Mouse (Mus musculus) heart, postnatal 36 days (tissue): ENCODE results near the gene Sema3a. TPM values are rescaled to one million over a fixed set of nuclear protein-coding genes. Genes with fewer than 3 reads are reported as not detected.

Source experiments
- DNase-seq, 2 experiments: peaks; one replicate each; pipeline ENCODE4 v3.0.0; 2021 to 2022
- intact Hi-C: fragments of 180-260 bp; cut with DNase I; formaldehyde crosslinking; loops from one replicate; pipeline ENCODE4 v1.15.1; 2025
- total RNA-seq, 2 experiments: library from RNA; stranded (reverse); gene quantifications; 2 replicates each; pipeline ENCODE4 v1.2.3; 2021

The Sema3a gene
- total RNA-seq: 1 to 10 TPM; 1.8 to 2.2 TPM

GRCm38 (mm10) chr5:13125241-13125692 is at the start of gene Sema3a:
TSS of gene Sema3a (plus strand) at chr5:13125414.
- DNase-seq: no peak
- intact Hi-C loops: loop anchor here (5.0 kb wide), 1 partner anchor 563 kb away; no protein-coding TSS in a partner anchor

- intact Hi-C loops: no loop called here
- no peak for DNase-seq
These were observed 40.3 kb upstream of the Sema3a start for GRCm38 (mm10) chr5:13084777-13085439.

- no peak for DNase-seq
- intact Hi-C loops: no loop called here
These were observed 34.8 kb upstream of the Sema3a start for GRCm38 (mm10) chr5:13090431-13090830.

- no peak for DNase-seq
- intact Hi-C loops: no loop called here
These were observed 15.7 kb upstream of the Sema3a start for GRCm38 (mm10) chr5:13109522-13109921.

- intact Hi-C loops: no loop called here
- no peak for DNase-seq
These were observed 8.0 kb upstream of the Sema3a start for GRCm38 (mm10) chr5:13117236-13117635.

GRCm38 (mm10) chr5:13125757-13126156 is 543 bp downstream of the Sema3a start:
- intact Hi-C loops: loop anchor here (5.0 kb wide), 1 partner anchor 563 kb away; no protein-coding TSS in a partner anchor

GRCm38 (mm10) chr5:13126196-13126595 is 982 bp downstream of the Sema3a start:
- DNase-seq: no peak
- intact Hi-C loops: loop anchor here (5.0 kb wide), 1 partner anchor 564 kb away; no protein-coding TSS in a partner anchor

More at GRCm38 (mm10) chr5:13125757-13126156, 543 bp downstream of the Sema3a start:
- no peak for DNase-seq

GRCm38 (mm10) chr5:13127121-13127520 is 1.9 kb downstream of the Sema3a start:
- intact Hi-C loops: loop anchor here (5.0 kb wide), 1 partner anchor 565 kb away; no protein-coding TSS in a partner anchor

GRCm38 (mm10) chr5:13144733-13145457 is 19.7 kb downstream of the Sema3a start:
- intact Hi-C loops: no loop called here
- no peak for DNase-seq

More at GRCm38 (mm10) chr5:13127121-13127520, 1.9 kb downstream of the Sema3a start:
- no peak for DNase-seq

GRCm38 (mm10) chr5:13149909-13150308 is 24.7 kb downstream of the Sema3a start:
- intact Hi-C loops: no loop called here
- DNase-seq: no peak

GRCm38 (mm10) chr5:13151002-13151401 is 25.8 kb downstream of the Sema3a start:
- DNase-seq: no peak
- intact Hi-C loops: no loop called here

GRCm38 (mm10) chr5:13157761-13158612 is 32.8 kb downstream of the Sema3a start:
- no peak for DNase-seq
- intact Hi-C loops: no loop called here

- intact Hi-C loops: no loop called here
These were observed 57.0 kb downstream of the Sema3a start for GRCm38 (mm10) chr5:13182186-13182585.

GRCm38 (mm10) chr5:13197886-13198285 is 72.7 kb downstream of the Sema3a start:
- no peak for DNase-seq
- intact Hi-C loops: no loop called here

More at GRCm38 (mm10) chr5:13182186-13182585, 57.0 kb downstream of the Sema3a start:
- no peak for DNase-seq

GRCm38 (mm10) chr5:13199709-13200108 is 74.5 kb downstream of the Sema3a start:
- DNase-seq: no peak
- intact Hi-C loops: no loop called here

GRCm38 (mm10) chr5:13255353-13255752 is 130.1 kb downstream of the Sema3a start:
- DNase-seq: no peak
- intact Hi-C loops: no loop called here

GRCm38 (mm10) chr5:13256321-13256720 is 131.1 kb downstream of the Sema3a start:
- DNase-seq: no peak
- intact Hi-C loops: no loop called here

GRCm38 (mm10) chr5:13263087-13263486 is 137.9 kb downstream of the Sema3a start:
- intact Hi-C loops: no loop called here
- no peak for DNase-seq

GRCm38 (mm10) chr5:13263539-13263938 is 138.3 kb downstream of the Sema3a start:
- intact Hi-C loops: no loop called here

GRCm38 (mm10) chr5:13312667-13313066 is 187.5 kb downstream of the Sema3a start:
- intact Hi-C loops: no loop called here
- DNase-seq: no peak

More at GRCm38 (mm10) chr5:13263539-13263938, 138.3 kb downstream of the Sema3a start:
- DNase-seq: no peak

GRCm38 (mm10) chr5:13313977-13314376 is 188.8 kb downstream of the Sema3a start:
- intact Hi-C loops: no loop called here
- DNase-seq: no peak
